Mouse (Mus musculus): ENCODE results near the gene Cplx2. TPM values are rescaled to one million over a fixed set of nuclear protein-coding genes. Genes with fewer than 3 reads are reported as not detected.

Gene Cplx2
- 4.0 and 6.4 TPM in 2 replicates for polyA plus RNA-seq (2012; rRNA removed; ENCODE audit: low replicate concordance)

GRCm38 (mm10) chr13:54371049-54371386, at the start of gene Cplx2:
Gene Cplx2 (plus strand): TSS chr13:54371349.

Other genes starting within 250 kb of the Cplx2 start
- gene Hrh2, start 179.2 kb upstream of the Cplx2 start, polyA plus RNA-seq (2012; rRNA removed; ENCODE audit: low replicate concordance) = 3.3 and 4.6 TPM in 2 replicates
- 24.4 and 57.3 TPM in 2 replicates for gene Thoc3, start 97.5 kb downstream of the Cplx2 start, polyA plus RNA-seq (2012; rRNA removed; ENCODE audit: low replicate concordance)
- 7.4 and 9.5 TPM in 2 replicates for gene Simc1, start 132.4 kb downstream of the Cplx2 start, polyA plus RNA-seq (2012; rRNA removed; ENCODE audit: low replicate concordance)
- gene 4833439L19Rik, start 194.1 kb downstream of the Cplx2 start, polyA plus RNA-seq (2012; rRNA removed; ENCODE audit: low replicate concordance) = 98.9 and 187 TPM in 2 replicates
- 25.5 and 31.3 TPM in 2 replicates for gene Arl10, start 203.7 kb downstream of the Cplx2 start, polyA plus RNA-seq (2012; rRNA removed; ENCODE audit: low replicate concordance)
- gene Nop16, start 218.7 kb downstream of the Cplx2 start, polyA plus RNA-seq (2012; rRNA removed; ENCODE audit: low replicate concordance) = 4.5 and 8.5 TPM in 2 replicates
- 138 and 146 TPM in 2 replicates for gene Higd2a, start 218.9 kb downstream of the Cplx2 start, polyA plus RNA-seq (2012; rRNA removed; ENCODE audit: low replicate concordance)
- gene Cltb, start 240.0 kb downstream of the Cplx2 start, polyA plus RNA-seq (2012; rRNA removed; ENCODE audit: low replicate concordance) = 57.0 and 62.0 TPM in 2 replicates